Mouse (Mus musculus) stomach, postnatal 0 days (tissue): ENCODE results near the gene 2310007B03Rik.

Source experiments
- CTCF ChIP-seq: IDR thresholded peaks from 2 replicates; pipeline ENCODE4 v1.5.1; 2016; ENCODE audit warnings: antibody characterized with exemption, low read depth, mild to moderate bottlenecking, moderate library complexity
- EP300 ChIP-seq: optimal IDR thresholded peaks from 2 replicates; pipeline ENCODE3; 2016; ENCODE audit warnings: antibody characterized with exemption

- no peak for TF ChIP-seq EP300
- TF ChIP-seq CTCF, result no peak
Observed at GRCm38 (mm10) chr1:93124066-93124465, 36.7 kb downstream of the 2310007B03Rik start.
